In genomic region chr5:136691170-136691569, GRCm38 (mm10) we compare ENCODE assay signal across 22 mouse cellular contexts. TPM values are rescaled to one million over a fixed set of nuclear protein-coding genes. Genes with fewer than 3 reads are reported as not detected.
"Had no signal": no experiment of that assay in that cellular context is flagged by ENCODE, and none has a peak within 500 bp of the region (broad histone marks: within the 10 kb centered on the region; RNA-seq: fewer than 3 reads in every experiment).

No protein-coding gene starts in this region.

- H3K4me2 ChIP-seq: liver, embryonic 11.5 days; liver, embryonic 13.5 days; liver, embryonic 15.5 days; lung, embryonic 15.5 days; midbrain, embryonic 12.5 days; neural tube, embryonic 12.5 days had no signal

- H3K9ac ChIP-seq: liver, embryonic 13.5 days; liver, embryonic 15.5 days; liver, postnatal 0 days; lung, embryonic 15.5 days; midbrain, embryonic 12.5 days; neural tube, embryonic 12.5 days had no signal

- H3K27ac ChIP-seq: liver, embryonic 13.5 days; liver, embryonic 15.5 days; lung, embryonic 15.5 days; macrophage; midbrain, embryonic 10.5 days; midbrain, embryonic 12.5 days; neural tube, embryonic 12.5 days had no signal

- ATAC-seq: liver, postnatal 0 days; lung, postnatal 0 days; midbrain, embryonic 16.5 days had no signal

- H3K4me3 ChIP-seq: liver, embryonic 13.5 days; liver, embryonic 15.5 days; lung, embryonic 15.5 days; megakaryocyte, embryonic 14.5 days; midbrain, embryonic 10.5 days; midbrain, embryonic 12.5 days; neural tube, embryonic 12.5 days had no signal

- DNase-seq: liver, embryonic 13.5 days; liver, postnatal 0 days; lung, adult 2 months; lung, postnatal 14 days; lung, postnatal 36 days; midbrain, embryonic 14.5 days; right cerebral cortex, postnatal 14 days had no signal

- H3K4me1 ChIP-seq: liver, embryonic 13.5 days; liver, embryonic 15.5 days; lung, embryonic 15.5 days; midbrain, embryonic 10.5 days; midbrain, embryonic 12.5 days; neural tube, embryonic 12.5 days had no signal

- H3K9me3 ChIP-seq: liver, embryonic 13.5 days; liver, embryonic 15.5 days; lung, embryonic 15.5 days; megakaryocyte, embryonic 14.5 days; midbrain, embryonic 12.5 days; neural tube, embryonic 12.5 days had no signal

- H3K36me3 ChIP-seq: liver, embryonic 13.5 days; liver, embryonic 15.5 days; lung, embryonic 15.5 days; midbrain, embryonic 10.5 days; midbrain, embryonic 12.5 days; neural tube, embryonic 12.5 days had no signal

- H3K27me3 ChIP-seq: liver, embryonic 13.5 days; liver, embryonic 15.5 days; lung, embryonic 15.5 days; midbrain, embryonic 12.5 days; neural tube, embryonic 12.5 days had no signal

RNA-seq across cellular contexts. Expression of gene Myl10, which starts 1.8 kb away (rescaled TPM):
- total RNA-seq: monocyte, adult 5-6 weeks; neutrophil, adult 5-6 weeks had no signal
- polyA plus RNA-seq: liver, embryonic 11.5 days; liver, embryonic 13.5 days; liver, embryonic 15.5 days; liver, postnatal 0 days; lung, adult 2 months; lung, postnatal 0 days; macrophage; midbrain, embryonic 10.5 days; midbrain, embryonic 12.5 days; midbrain, embryonic 14.5 days; midbrain, embryonic 16.5 days; neural tube, embryonic 12.5 days; neural tube, embryonic 14.5 days; spleen, adult 2 months; stomach, embryonic 14.5 days had no signal
